Comparison of ENCODE assay signal across 10 mouse cellular contexts in the genomic region with DNA sequence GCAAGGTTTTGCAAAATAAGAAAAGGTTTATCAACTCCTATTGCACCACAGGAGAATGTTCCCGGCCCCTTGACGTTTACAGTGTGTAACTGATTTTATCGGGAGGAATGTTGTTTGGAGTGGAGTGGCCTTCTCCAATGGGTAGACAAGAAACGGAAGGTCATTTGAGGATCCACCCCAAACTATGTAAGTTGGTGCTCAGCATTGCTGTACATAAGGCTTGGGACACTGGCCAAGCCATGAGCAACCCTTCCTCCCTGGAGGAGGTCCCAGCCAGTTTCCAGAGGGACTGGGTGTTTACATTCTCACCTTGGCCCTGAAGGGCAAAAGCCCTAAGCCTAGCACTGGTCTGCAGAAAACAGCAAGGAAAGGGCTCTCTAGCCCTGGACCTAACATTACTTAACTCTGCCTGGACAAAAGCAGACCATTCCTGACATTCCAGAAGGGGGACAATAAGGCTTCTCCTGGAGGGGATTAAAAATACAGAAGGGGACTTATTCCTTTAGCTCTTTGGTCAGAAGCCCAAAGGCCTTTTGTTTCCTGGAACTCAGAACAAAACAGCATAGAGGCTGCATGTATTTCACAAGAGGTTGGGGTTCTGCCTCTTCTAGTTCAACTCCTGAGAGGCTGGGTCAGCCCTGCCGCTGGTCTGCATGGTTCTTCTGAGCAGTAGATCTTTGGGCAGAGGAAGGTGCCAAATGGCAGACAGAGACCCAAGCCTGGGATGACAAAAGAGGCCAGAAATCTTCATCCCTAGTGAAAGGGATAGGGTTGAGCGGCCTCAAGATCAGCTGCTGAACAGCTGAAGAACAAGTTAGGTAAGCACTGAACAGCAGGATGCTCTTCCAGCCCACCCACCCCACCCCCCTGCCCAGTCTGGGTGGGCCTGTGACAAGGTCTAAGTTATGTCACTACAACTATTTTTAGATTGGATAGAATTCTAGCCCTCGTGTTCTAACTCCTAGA. TPM values are rescaled to one million over a fixed set of nuclear protein-coding genes. Genes with fewer than 3 reads are reported as not detected.
DNase-seq lines count a peak whose midpoint lies in the region; ATAC-seq lines count a peak whose summit lies in the region.
"Had no signal": no experiment of that assay in that cellular context is flagged by ENCODE, and none has a peak within 500 bp of the region (broad histone marks: within the 10 kb centered on the region; RNA-seq: fewer than 3 reads in every experiment).

No protein-coding gene starts in this region.

- no peak overlapping the region for H3K4me3 ChIP-seq in intestine, embryonic 16.5 days (ENCODE audit: low read length)
- H3K4me3 ChIP-seq in intestine, embryonic 15.5 days (replicated peaks), result no peak overlapping the region
- no peak overlapping the region for H3K4me3 ChIP-seq in brown adipose tissue, adult 24 weeks (ENCODE audit: insufficient read depth, low read depth, low read length)
- H3K4me3 ChIP-seq: neural tube, embryonic 12.5 days had no signal

- DNase-seq in heart, postnatal 14 days, result peak; percentile 72 to 73
- peak; percentile 88 for DNase-seq in lung, postnatal 10 days
- no peak for DNase-seq in B cell, adult 2 months
- no peak for DNase-seq in embryo, embryonic 11 days
- DNase-seq in left cerebral cortex, adult 18-20 months (ENCODE audit: low spot score in 2 of 2), result no peak
- DNase-seq: thymus, postnatal 36 days had no signal

- 54% methylated on average over 7 of the region's 7 CpGs for WGBS in intestine, embryonic 16.5 days
- 52% methylated on average over 7 of the region's 7 CpGs for WGBS in intestine, embryonic 15.5 days

- H3K27me3 ChIP-seq in intestine, embryonic 16.5 days (replicated peaks; ENCODE audit: control insufficient read depth, insufficient read depth, low read length), result no peaks in the 10 kb centered on the region
- H3K27me3 ChIP-seq in intestine, embryonic 15.5 days (replicated peaks), result no peaks in the 10 kb centered on the region
- H3K27me3 ChIP-seq: neural tube, embryonic 12.5 days had no signal

- no peak overlapping the region for H3K9ac ChIP-seq in intestine, embryonic 16.5 days (ENCODE audit: low read depth, low read length)
- H3K9ac ChIP-seq in intestine, embryonic 15.5 days, result no peak overlapping the region
- H3K9ac ChIP-seq: neural tube, embryonic 12.5 days had no signal

- no peak overlapping the region for H3K4me2 ChIP-seq in intestine, embryonic 16.5 days (ENCODE audit: low read depth, low read length)
- no peak overlapping the region for H3K4me2 ChIP-seq in intestine, embryonic 15.5 days (replicated peaks)
- H3K4me2 ChIP-seq: neural tube, embryonic 12.5 days had no signal

- H3K27ac ChIP-seq in intestine, embryonic 16.5 days (ENCODE audit: low read length), result peak overlapping the region; percentile 3; the same call in 1 of the 2 replicates
- H3K27ac ChIP-seq in intestine, embryonic 15.5 days, result no peak overlapping the region
- peak overlapping the region; percentile 95 for H3K27ac ChIP-seq in brown adipose tissue, adult 24 weeks (replicated peaks; ENCODE audit: low read depth, low read length)
- H3K27ac ChIP-seq: neural tube, embryonic 12.5 days had no signal

- no peaks in the 10 kb centered on the region for H3K9me3 ChIP-seq in intestine, embryonic 16.5 days (ENCODE audit: control insufficient read depth, low read length)
- no peaks in the 10 kb centered on the region for H3K9me3 ChIP-seq in intestine, embryonic 15.5 days
- H3K9me3 ChIP-seq: neural tube, embryonic 12.5 days had no signal

- ATAC-seq in intestine, embryonic 16.5 days, result no peak
- no peak for ATAC-seq in intestine, embryonic 15.5 days

- intact Hi-C loops in heart, postnatal 14 days (cut with DNase I), result loop anchor here (2.0 kb wide), 1 partner anchor 114 kb away; no protein-coding TSS in a partner anchor

- no peaks in the 10 kb centered on the region for H3K36me3 ChIP-seq in intestine, embryonic 16.5 days (ENCODE audit: control insufficient read depth, insufficient read depth, low read length)
- H3K36me3 ChIP-seq in intestine, embryonic 15.5 days, result no peaks in the 10 kb centered on the region
- H3K36me3 ChIP-seq: neural tube, embryonic 12.5 days had no signal

- H3K4me1 ChIP-seq in intestine, embryonic 16.5 days (ENCODE audit: control insufficient read depth, insufficient read depth, low read length), result peaks cover 6% of the 10 kb centered on the region
- H3K4me1 ChIP-seq in intestine, embryonic 15.5 days (replicated peaks), result peaks cover 14% of the 10 kb centered on the region
- peaks cover 42% of the 10 kb centered on the region for H3K4me1 ChIP-seq in brown adipose tissue, adult 24 weeks (ENCODE audit: control insufficient read depth, insufficient read depth, insufficient read length, low read length)

RNA-seq across cellular contexts. Expression of a gene that starts 7.5 kb away (rescaled TPM):
- polyA plus RNA-seq in intestine, embryonic 16.5 days (2015; fragmentation: Nextera tagmentation; extraction: Ambion mirVana), result 10.2 and 12.9 TPM in 2 replicates
- 21.2 and 21.4 TPM in 2 replicates for polyA plus RNA-seq in intestine, embryonic 15.5 days (2015; fragmentation: Nextera tagmentation; extraction: Ambion mirVana)
- 23.0 and 34.7 TPM in 2 replicates for polyA plus RNA-seq in brown adipose tissue, adult 24 weeks (2012; ENCODE audit: insufficient read depth, insufficient read length, missing spikeins)
- total RNA-seq in heart, postnatal 14 days (2021), result 100 to 1,000 TPM; 199 to 203 TPM
- total RNA-seq in left cerebral cortex, adult 18-20 months (2021), result 10 to 100 TPM; 25.0 to 25.2 TPM

Comparison
In these comparisons a context has a peak if more than half of its experiments do, and no peak if none do; other contexts are left out.
1. DNase-seq: peak in heart, postnatal 14 days (2 of 2) and lung, postnatal 10 days (single experiment); none in B cell, adult 2 months (0 of 2), embryo, embryonic 11 days (single experiment) and left cerebral cortex, adult 18-20 months (0 of 2).